Mouse (Mus musculus) liver, adult 2 months (tissue): ENCODE data around the gene Dntt.

Source experiments
- CTCF ChIP-seq: fragments of 200-500 bp; IDR thresholded peaks from 2 replicates; pipeline ENCODE4 v1.5.1; 2011; ENCODE audit warnings: low read depth, low read length, control low read depth
- POLR2A ChIP-seq: fragments of 200-500 bp; IDR thresholded peaks from 2 replicates; pipeline ENCODE4 v1.6.1; 2011; ENCODE audit warnings: low read length, control low read depth; ENCODE audit not compliant: insufficient read depth; ENCODE audit errors: extremely low read depth

- TF ChIP-seq CTCF = no peak
- TF ChIP-seq POLR2A = no peak
Observed at GRCm38 (mm10) chr19:41086289-41086688, 57.2 kb downstream of the Dntt start.
